Mouse (Mus musculus) olfactory bulb, adult 2 months (tissue): Measurements from ENCODE around the gene Olfml2b.

Experiments
- CTCF ChIP-seq: fragments of 200-500 bp; IDR thresholded peaks from 2 replicates; pipeline ENCODE4 v1.5.1; 2012; ENCODE audit warnings: low read depth, mild to moderate bottlenecking, low read length, moderate library complexity; ENCODE audit not compliant: insufficient read depth
- POLR2A ChIP-seq: fragments of 200-500 bp; IDR thresholded peaks from 2 replicates; pipeline ENCODE4 v1.6.1; 2012; ENCODE audit warnings: mild to moderate bottlenecking, low read depth, low read length, moderate library complexity; ENCODE audit not compliant: insufficient read depth

- no peak for TF ChIP-seq CTCF
- no peak for TF ChIP-seq POLR2A
These were observed 73.0 kb downstream of the Olfml2b start for GRCm38 (mm10) chr1:170717241-170717828.
